Mouse (Mus musculus): ENCODE measurements at regions not wholly inside any gene's neighbourhood (a gene's known extent, or its start where the extent isn't known, plus 50 kb on each side); places are given as distances from the start of the nearest gene placed in this dataset.

DNA sequence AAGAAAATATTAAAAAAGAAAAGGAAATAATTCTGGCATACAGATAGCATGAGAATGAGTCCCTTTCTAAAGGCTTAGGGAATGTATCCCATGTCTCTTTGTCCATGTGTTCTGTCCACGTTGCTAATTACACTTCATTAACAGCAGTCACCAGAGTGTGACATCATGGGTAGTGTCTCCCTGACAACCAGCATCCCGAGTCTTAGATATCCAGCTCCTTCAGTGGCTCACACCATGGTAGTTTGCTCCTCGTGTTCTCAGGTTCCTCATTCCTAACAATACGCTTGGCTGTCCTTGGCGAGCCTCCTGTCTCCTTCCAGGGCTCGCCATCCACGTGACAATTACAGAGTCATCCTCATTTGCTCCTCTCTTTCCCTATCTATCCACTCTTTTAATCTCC is 388.1 kb upstream of the Dynlrb2 start:
- DNase-seq, result no peak

DNA sequence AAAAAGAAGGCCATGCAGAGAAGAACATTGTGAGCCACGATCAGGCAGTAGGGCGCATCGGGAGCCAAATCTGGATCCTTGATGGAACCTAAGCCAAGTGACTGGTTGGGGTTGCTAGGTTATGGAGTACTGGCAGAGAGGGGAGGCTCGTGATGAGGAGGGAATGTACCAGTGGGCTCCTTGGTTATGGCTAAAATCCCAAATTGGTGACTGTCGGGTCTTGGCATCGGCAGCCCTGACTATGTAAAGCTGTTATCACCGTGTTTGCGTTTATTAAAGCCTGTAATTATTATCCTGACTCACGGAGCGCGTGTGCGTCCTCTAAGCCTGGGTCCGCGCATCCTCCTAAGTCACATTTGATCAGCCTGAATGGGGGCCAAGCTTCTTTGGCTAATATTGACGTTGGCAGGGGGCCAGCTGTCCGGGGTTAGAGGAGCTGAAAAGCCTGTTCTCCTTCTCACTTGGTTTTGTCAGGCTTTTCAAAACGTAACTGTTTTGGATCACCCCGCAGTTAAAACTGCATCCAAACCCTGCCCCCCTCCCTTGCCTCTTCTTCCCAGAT is 388.9 kb upstream of the Dynlrb2 start:
- DNase-seq, result peak; percentile 62

DNA sequence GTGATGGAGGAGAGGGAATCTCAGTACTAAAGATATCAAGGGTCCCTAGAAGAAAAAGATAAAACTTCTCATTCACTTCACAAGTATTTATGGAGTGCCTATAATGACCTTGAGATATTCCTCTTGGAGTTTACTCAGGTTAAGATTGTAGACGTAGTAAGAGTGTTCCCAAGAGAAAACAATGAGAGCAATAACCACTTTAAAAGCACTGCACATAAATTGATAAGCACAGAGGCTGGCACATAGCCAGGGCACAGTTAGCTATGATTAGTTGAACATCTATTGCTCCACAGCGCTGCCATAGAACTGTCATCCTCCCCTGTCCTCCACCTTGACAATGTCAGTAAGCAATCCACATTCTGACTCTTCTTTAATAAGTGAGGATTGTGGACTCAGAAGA is 389.8 kb upstream of the Dynlrb2 start:
- DNase-seq, result no peak

DNA sequence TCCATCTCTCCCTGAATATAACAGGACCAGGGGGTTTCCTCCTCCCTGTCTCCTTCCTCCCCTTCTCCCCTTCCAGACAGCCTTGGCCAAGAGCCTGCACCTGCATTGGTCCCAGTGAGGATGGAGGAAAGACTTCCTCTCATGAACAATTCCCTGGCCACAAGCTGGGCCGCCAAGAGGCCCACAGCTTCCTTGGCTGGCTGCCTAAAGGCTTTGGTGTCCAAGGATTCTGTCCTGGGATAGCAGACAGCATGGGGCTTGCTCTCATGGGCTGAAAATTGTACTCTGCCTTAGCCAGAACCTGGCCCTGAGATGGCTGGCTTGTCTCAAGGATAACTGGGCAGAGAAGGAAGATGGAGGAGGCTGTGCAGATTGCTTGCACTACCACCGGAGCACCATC is 390.3 kb upstream of the Dynlrb2 start:
- peak; percentile 58 for DNase-seq

DNA sequence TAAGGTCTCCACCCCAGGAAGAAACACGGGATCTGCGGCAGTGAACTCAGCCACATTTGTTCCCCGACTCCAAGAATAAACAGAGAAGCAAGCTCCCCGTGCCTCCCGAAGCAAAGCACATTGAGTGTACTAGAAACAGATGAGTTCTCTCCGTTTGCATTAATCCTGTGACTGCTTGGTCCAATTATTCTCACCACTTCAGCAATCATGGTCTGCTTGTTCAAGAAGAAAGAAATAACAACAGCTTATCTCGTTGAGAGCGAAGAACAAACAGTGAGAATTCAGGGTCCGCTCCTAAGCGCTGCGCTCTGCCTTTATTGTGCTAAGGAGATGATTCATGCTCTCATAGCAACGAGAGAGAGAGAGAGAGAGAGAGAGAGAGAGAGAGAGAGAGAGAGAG is 393.6 kb upstream of the Dynlrb2 start:
- DNase-seq, result no peak

DNA sequence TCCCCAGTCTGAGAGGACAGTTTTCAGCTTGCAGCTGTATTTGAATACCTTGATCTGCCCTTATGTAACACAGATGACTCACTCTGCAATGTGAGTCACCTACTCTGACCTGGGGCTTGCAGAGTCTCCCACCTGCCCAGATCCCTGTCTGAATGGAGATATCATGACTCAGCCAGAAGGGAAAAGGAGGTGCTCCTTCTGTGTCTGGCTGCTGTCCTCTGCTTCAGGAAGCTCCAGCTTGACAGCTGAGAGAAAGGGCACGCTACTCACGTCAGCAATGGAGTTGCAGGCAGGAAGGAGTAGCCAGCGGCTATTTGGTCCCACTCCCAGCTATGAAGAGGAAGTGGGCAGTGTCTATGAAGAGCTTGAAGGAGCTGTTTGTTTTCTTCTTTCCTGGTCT is 389.1 kb upstream of the Maf start:
- no peak for DNase-seq

DNA sequence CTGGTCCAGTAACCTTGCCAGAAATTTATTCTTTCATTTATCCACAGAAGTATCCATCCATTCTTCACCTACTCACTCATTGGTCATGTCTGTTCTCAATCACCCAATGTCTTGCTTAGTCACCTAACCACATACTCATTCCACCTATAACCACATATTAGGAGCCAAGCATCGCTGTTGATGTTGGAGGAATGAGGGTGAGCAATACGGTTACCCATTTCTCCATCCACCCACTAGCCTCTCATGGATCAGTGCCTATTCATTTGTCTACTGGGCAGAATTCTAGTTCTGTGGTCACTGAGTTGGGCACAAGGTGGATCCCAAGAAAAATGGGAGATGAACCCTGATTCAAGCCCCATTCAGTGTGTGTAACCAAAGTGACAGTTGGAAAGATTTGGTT is 375.6 kb upstream of the Maf start:
- DNase-seq, result no peak

DNA sequence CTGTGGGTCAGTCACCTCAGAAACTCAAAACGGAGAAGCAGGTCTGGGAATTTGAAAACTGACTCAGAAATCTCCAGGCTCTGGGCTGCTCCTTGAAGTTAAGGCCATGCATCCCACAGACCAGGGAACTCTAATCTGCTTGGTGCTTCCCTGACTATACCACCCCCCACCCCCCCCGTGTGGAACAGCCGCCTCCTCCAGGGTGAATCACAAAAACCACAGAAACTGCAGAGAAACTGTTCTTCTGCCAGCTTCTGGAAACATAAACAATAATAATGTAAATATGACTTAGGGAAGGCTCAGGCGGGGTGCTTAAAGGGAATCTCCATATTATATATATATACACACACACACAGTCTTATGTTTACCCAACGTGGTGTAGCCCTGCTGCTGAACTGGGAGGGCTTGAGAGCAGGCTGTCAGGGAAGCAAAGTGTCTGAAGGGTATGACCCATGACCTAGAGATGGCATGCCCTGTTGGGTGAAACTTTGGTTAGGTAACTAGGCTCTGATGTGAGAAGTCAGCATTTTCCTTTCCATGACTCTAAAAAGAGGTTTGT is 371.3 kb upstream of the Maf start:
- no peak for DNase-seq

DNA sequence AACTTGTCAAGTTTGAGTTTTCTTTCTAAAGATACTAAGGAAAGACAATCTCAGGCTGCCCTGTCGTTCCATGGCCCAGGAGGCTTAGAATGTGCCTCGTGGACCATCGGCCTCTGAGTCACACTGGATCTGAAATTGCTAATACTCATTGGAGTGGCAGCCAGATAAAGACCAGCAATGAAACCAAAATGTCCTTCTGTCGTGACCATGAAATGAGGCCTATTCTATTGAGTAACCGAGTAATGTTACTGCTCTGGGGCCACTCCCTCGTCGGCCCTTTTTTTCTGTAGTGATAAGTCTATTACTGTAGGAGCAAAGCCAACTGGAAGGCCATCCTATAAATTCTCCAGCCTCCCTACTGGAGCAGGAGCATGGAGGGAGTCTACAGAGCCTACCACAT is 363.9 kb upstream of the Maf start:
- no peak for DNase-seq

DNA sequence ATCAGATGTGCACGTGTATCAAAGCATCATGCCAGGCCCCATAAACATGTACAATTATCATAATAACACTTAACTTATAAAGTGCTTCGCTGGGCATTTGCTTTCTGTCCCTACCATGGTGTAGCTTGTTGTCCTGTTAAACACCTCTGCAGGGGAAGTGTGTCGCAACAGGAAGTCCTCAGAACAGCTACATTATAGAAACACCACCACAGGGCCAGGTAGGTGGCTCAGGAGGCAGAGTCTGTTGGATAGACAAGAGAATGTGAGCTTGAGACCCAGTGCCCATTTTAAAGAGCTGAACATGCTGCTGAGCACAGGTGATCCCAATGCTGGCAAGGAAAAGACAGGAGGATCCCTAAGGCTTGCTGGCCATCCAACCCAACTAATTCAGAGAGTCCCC is 361.9 kb upstream of the Maf start:
- DNase-seq, result no peak

DNA sequence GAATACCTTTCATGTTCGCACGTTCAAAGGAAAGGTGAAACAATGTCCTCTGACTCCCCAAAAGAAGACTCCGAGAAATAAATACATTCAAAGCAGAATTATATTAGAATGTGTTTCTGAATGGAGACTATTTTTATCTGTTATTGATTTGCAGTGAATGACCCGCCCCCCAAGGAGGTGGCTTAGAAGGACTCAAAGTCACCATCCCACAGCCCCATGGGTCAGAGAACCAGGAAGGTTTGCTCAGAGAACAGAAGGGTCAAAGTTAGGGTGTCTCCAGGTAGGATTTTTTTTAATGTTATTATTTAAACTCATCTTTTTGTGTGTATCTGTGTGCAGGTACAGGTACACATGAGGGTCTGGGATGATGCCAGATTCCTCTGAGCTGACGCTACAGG is 360.4 kb upstream of the Maf start:
- DNase-seq, result no peak

DNA sequence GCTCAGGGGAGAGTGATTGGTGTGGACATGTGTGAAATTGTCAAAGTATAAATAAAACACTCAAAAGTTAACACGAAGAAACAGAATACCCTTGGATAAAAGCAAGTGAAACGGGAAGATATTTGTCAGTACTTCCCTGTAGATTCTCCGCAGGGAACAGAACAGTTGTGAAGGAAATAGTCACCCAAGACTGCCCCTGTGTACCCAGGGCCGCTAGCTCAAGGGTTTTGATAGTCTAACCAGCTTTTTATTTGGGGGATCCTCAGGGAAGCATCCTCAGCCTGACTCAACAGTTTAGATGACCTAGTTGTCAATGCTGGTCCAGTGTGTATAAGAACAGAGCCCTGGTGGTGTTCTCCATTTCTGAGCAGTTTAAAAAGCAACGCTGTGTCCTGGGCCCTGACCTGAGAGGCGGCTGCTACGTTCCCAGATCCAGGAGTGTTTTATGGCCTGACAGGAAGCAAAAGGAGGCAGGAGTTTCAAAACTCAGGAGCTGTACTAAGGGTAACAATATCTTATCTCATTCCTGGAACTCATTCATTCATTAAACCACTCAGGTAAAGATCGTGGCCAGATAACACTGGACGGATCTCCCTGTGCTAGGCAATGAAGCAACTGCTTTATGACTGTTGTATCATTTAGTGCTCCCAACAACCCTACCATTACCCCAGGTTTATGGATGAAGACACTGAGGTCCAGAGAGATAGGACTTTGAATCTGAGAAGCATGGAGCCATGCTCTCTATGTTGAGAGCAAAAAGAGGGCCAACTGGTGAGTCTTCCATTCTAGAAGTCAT is 359.8 kb upstream of the Maf start:
- no peak for DNase-seq

DNA sequence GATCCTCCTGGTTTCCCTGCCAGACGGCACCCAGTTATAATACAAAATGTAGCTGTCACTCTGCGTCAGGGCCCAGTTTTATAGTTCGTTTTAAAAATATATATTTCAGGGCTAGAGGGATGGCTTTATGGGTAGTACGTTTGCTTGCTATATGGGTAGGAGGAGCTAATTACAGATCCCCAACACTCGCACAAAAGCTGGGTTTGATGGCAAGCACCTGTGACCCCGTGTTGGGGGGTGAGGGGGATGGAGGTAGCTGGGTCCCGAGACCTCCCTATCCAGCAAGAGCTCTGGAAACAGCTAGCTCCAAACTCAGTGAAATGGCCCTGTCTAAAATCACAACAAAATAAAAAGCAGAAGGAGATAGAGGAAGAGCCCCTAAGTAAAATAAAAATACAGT is 358.3 kb upstream of the Maf start:
- DNase-seq, result no peak

DNA sequence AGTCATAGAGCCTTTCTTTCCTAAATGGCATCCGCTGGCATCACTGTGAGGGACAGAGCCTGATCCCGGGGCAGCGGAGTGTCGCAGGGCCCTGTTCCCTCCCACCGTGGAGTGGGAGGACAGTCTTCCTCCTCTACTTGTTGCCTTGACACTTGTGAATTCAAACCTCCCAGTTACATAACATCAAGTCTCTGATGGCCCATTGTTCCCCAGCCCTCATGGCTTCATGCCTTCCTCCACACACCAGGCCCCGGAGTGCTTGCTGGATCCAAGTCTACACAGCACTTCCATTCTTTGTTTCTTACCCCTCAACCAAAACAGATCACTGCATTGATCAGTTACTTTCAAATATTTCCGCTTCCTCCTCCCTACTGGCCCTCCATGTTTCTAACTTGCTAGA is 357.7 kb upstream of the Maf start:
- no peak for DNase-seq

DNA sequence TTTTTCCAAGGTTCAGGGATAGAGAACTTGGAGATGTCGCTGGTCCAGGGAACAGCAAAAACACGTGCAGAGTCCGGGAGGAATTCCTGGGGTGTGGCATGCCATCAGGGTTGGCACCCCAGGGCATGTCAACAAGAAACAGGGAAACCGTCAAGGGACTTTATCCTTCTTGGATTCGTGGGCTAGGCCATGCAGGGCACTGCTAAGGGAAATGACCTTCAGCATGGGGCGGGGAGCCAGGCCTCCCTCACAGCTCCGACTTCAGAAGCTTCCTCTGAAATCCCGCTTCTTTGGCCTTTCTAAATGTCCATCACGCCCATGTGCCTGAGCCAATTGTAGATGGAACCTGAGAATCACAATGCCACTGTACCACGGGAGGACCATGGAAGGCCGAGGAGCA is 357.0 kb upstream of the Maf start:
- DNase-seq, result no peak

DNA sequence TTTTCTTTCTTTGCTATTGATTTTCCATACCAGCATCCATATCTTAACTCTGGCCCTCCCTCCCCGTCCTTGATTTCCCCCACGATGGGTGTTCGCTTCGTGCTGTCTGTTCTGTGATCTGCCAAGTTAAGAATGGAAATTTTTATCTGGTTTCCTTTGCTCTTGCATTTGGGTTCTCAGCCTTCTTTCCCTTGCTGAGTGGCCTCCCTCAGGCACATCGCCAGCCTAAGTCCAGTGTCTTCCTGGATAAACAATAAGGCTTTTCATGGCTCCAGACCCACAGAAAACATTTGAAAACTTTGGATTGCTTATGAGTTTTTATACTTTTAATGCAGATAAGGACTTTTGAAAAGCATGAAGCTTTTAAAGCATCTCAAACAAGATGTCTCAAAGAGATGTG is 355.9 kb upstream of the Maf start:
- no peak for DNase-seq

DNA sequence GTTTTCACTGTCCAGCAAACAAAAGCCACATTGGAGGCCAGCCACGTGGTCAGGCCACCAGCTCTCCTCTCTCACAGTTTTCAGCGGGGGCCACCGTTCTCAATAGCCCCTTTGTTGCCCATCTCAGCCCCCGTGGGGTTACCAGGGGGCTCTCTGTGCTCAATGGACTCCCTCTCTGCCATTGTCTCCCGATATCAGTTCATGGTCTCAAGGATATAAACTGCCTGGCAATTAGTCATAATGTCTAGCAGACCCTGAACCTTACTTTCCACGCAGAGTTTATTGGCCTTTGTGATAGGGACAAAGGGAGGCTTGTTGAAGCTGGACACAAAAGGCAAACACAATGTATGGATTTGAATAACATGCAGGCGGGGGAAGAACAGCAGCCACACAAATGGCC is 345.9 kb upstream of the Maf start:
- no peak for DNase-seq

DNA sequence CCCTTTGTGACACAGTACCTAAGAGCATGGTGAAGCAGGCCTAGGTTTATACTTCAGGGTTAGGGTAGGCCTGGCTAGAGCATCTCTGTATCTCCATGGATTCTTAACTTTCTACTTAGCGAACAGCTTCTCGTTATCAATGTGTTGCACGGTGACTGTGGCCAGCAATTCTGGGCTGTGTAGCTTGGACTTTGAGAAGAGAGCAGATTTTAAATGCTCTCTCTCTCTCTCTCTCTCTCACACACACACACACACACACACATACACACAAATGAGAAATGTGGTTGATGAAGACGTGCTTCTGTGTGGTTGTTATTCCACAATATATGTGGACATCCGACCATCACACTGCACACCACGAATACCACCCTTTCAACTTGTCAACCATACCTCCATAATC is 345.4 kb upstream of the Maf start:
- no peak for DNase-seq

DNA sequence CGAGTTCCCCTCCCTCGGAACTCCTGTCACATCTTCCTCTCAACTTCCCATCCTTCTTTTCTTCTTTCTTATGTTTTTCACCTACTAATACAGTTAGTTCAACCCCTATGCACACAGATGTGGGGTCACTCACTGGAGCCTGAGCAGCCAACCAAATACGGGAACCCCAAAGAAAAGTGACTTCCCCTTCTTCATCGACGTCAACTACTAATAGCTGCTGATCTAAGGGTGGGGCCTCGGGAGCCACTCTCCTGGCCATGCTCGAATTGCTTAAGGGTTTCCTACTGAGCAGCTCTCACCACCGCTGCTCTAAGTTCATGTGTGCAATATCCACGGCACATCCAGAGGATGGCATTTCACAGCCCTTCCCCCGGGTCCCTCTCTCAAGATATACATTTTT is 340.9 kb upstream of the Maf start:
- DNase-seq, result no peak

DNA sequence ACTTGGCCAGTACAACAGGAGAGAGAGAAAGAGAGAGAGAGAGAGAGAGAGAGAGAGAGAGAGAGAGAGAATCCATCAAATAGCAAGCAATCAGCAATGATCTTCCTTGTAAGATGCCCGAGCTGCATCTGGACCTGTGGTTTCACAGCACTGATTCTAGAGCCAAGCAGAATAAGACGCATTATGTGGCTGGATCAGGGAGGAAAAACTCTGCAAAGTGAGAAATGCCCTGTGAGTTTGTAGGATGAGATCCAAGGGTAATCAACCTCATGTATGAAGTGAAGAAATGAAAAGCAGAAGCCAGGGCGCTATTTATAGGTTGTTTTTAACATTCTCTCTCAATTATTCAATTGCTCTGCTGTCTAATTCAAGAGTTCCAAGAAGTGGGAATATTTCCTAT is 339.3 kb upstream of the Maf start:
- DNase-seq, result no peak

DNA sequence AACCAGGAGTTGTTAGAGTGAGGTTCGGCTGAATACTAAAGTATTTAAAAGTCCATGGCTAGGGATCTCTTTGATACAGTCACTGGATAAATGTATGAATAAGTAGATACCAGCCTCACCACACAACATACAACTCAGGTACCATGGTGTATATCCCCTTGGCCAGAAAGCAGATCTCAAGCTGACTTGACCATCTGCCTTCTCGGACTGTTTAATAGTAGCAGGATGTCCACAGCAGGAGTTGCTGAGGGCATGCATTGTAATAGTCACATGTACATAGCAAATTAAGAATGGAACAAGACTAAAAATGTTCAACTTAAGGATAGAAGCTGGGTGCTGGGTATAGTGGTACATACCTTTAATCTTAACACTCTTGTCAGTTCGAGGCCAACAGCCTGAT is 337.9 kb upstream of the Maf start:
- DNase-seq, result no peak

DNA sequence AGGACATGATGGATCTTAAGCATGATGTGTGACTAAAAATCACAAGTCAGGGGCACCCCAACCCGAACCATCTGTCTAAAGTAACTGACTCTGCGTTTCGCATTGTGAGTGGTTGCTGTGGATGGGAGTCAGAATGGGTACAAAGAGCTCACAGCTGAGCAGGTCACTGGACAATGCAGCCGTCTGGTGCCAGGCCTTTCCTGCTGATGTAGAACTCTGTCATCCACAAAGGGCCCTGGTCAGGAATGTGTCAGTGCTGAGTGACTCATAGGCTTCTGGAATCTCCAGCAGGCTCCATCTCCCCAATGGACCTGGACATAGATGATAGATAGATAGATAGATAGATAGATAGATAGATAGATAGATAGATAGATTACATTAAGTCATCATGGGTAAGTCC is 335.8 kb upstream of the Maf start:
- DNase-seq, result no peak

DNA sequence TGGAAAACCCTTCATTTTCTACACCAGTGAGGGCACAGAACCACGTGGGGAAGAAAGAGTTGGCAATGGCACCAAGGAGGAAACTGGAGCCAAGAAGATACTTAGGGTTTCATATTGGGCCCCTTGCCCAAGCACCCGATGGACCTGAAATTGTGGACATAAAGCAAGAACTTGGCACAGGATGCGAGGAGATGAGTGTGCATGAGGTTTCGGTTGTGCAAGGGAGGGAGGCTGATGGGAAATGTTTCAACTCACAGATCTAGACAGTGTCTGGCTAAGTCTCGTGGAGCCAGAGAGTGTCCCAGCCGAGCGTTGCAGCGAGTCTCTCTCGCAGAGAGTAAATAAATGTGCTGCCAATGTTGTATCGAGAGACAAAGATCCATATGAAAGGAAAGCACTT is 323.4 kb upstream of the Maf start:
- DNase-seq, result no peak

DNA sequence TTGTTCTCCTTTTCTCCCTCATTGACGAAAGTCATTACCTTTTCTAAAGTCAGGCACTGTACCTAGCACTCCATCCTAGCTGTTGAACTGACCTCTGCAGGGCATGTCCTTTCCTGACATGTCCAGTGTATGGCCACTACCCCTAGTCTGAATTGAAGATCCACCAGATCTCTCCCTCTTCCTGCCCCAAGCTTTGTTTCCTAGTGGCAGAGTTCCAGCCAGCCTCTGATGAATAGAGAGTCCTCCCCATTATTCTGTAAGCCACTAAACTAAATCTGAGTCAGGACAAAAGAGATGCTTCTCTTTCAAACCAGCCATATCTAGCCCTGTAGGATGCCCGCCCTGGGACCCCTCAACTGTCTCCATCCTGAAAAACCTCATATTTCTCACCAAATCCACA is 317.7 kb upstream of the Maf start:
- no peak for DNase-seq

Data from gastrocnemius, postnatal 10 days (tissue).